Mouse (Mus musculus) lung, embryonic 15.5 days (tissue): ENCODE measurements around the gene Spen. TPM values are rescaled to one million over a fixed set of nuclear protein-coding genes. Genes with fewer than 3 reads are reported as not detected.

Source experiments
- ATAC-seq: fragments of 200-750 bp; cut with Nextera tagmentation; 2 replicates; pipeline ENCODE4 v1.8.0; 2017; ENCODE audit warnings: moderate number of reproducible peaks, borderline replicate concordance; ENCODE audit not compliant: low FRiP score, low TSS enrichment; ENCODE audit errors: extremely low read depth
- H3K27ac ChIP-seq: fragments of 300-500 bp; sonication (generic); 2 replicates; pipeline ENCODE4 v1.5.1; 2015; ENCODE audit warnings: moderate library complexity, mild to moderate bottlenecking, inconsistent platforms
- H3K27me3 ChIP-seq: fragments of 300-500 bp; sonication (generic); 2 replicates; pipeline ENCODE4 v1.6.1; 2015; ENCODE audit warnings: inconsistent platforms
- H3K36me3 ChIP-seq: fragments of 300-500 bp; sonication (generic); 2 replicates; pipeline ENCODE4 v1.6.1; 2015; ENCODE audit warnings: inconsistent platforms
- H3K4me1 ChIP-seq: fragments of 300-500 bp; sonication (generic); 2 replicates; pipeline ENCODE4 v1.6.1; 2015; ENCODE audit warnings: inconsistent platforms
- H3K4me2 ChIP-seq: fragments of 300-500 bp; sonication (generic); 2 replicates; pipeline ENCODE4 v1.6.1; 2015; ENCODE audit warnings: inconsistent platforms, mild to moderate bottlenecking, moderate library complexity
- H3K4me3 ChIP-seq: fragments of 300-500 bp; sonication (generic); 2 replicates; pipeline ENCODE4 v1.5.1; 2015; ENCODE audit warnings: mild to moderate bottlenecking, inconsistent platforms
- H3K9ac ChIP-seq: fragments of 300-500 bp; sonication (generic); 2 replicates; pipeline ENCODE4 v1.6.1; 2015; ENCODE audit warnings: inconsistent platforms
- H3K9me3 ChIP-seq: fragments of 300-500 bp; sonication (generic); 2 replicates; pipeline ENCODE4 v1.6.1; 2016; ENCODE audit warnings: inconsistent platforms
- WGBS: fragments of 180-500 bp; shearing (Covaris S2); methylation state at CpG from one replicate; pipeline ENCODE4 v1.1.7; 2015; 5-methylcytosine and 5-hydroxymethylcytosine counted together
- polyA plus RNA-seq: library from polyadenylated mRNA; unstranded; fragments of >200 nt; fragmentation: Nextera tagmentation; extraction: Ambion mirVana; gene quantifications from 2 replicates; pipeline ENCODE4 v1.2.1, GENCODE M21; 2015

Spen gene
- polyA plus RNA-seq, 1 experiment from 2014 or later = 10.3 TPM

DNA sequence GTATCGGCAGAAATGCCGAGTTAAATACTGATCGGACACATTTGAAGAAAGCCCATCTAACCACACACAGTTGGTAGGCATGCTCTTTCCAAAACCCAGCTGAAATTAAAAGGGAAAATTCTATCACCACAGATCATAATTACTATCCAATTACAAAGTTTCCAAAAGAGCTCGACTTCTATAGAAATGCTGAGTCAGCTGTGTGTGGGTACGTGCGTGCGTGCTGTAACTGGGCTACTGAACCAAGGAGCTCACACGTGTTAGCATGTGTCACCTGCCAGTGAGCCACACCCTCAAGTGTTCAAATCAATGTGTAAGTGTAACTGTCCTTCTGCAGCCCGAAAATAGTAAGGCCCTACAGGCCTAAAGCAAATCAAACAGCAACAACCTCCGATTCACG, 50.8 kb downstream of the Spen start:
- peaks cover 95% of the 10 kb centered on the region for H3K36me3 ChIP-seq
- ATAC-seq = no peak
- no peak overlapping the region for H3K4me2 ChIP-seq
- no peak overlapping the region for H3K27ac ChIP-seq
- no peak overlapping the region for H3K4me3 ChIP-seq
- no peak overlapping the region for H3K9ac ChIP-seq
- H3K9me3 ChIP-seq = no peaks in the 10 kb centered on the region
- H3K4me1 ChIP-seq = no peaks in the 10 kb centered on the region
- H3K27me3 ChIP-seq = no peaks in the 10 kb centered on the region
- 93% methylated on average over 11 of the region's 11 CpGs for WGBS

DNA sequence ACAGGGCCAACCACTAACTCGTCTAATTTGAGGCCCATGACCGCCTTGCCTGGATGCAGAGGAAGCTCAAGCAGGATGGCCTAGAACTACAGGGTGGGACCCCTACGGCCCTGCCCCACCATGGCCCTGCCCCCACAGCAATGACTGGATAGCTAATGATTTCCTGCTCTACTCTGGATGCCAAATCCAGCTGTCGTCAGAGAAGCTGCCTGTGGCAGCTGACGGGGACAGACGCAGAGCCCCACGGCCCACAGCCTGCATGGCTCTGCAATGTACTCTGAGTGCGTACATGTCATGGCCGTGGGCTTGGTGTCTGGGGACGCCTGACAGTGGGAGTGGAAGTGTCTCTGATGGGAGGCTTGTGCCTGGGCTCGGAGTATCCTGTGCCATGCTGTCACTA, 54.3 kb downstream of the Spen start:
- Histone ChIP-seq H3K4me2 (no peak overlapping the region), H3K9me3 (no peaks in the 10 kb centered on the region), H3K27ac (no peak overlapping the region), H3K9ac (no peak overlapping the region), H3K27me3 (no peaks in the 10 kb centered on the region), H3K4me1 (no peaks in the 10 kb centered on the region), H3K36me3 (peaks cover 95% of the 10 kb centered on the region), H3K4me3 (no peak overlapping the region)
- 43% methylated on average over 11 of the region's 11 CpGs for WGBS
- peak; percentile 57; the same call in 1 of the 2 replicates for ATAC-seq

DNA sequence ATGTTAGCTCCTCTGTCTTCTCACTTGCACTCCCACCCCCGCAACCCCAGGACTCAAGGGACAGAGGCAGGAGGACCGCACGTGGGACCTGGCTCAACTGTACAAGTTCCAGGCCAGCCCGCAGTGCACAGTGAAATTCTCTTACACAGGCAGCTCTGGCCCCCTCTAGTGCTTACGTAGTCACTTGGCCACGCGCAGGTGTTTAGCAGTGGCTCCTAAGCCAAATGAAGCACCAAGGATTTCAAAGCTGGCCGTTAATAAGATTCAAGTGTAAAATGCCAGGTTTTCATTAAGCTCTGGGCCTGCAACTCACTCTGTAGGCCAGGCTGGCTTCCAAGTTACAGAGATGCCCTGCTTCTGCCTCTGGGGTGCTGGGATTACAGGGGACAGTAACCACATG, 59.0 kb downstream of the Spen start:
- Histone ChIP-seq H3K4me3 (no peak overlapping the region), H3K36me3 (peaks cover 95% of the 10 kb centered on the region), H3K9me3 (no peaks in the 10 kb centered on the region), H3K4me1 (0 out of 2 replicates have a peak, but pooled peaks cover 3% of the 10 kb centered on the region), H3K27ac (no peak overlapping the region), H3K27me3 (no peaks in the 10 kb centered on the region), H3K4me2 (no peak overlapping the region), H3K9ac (no peak overlapping the region)
- ATAC-seq = no peak
- 92% methylated on average over 8 of the region's 8 CpGs for WGBS

DNA sequence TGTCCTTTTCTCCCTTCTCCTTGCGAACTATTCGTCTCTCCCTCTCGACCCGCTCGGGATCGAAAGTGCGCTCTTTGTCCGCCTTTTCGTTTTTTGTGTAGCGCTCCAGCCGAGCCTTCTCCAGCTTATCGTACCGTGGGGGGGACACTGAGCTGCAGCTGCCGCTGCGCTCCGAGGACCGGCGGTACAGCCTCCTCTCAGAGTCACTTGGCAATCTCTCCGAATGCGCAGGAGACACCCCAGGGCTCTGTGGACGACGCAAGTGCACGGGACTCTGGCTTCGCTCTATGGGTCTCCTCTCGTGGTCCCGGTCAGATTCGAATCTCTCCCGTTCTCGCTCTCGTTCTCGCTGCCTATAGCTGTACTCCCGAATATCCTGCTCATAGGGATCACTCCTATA, 59.6 kb downstream of the Spen start:
- Histone ChIP-seq H3K36me3 (peaks cover 95% of the 10 kb centered on the region), H3K9ac (no peak overlapping the region), H3K27ac (peak overlapping the region; percentile 78), H3K4me1 (0 out of 2 replicates have a peak, but pooled peaks cover 3% of the 10 kb centered on the region), H3K4me2 (no peak overlapping the region), H3K4me3 (no peak overlapping the region), H3K27me3 (no peaks in the 10 kb centered on the region), H3K9me3 (no peaks in the 10 kb centered on the region)
- 93% methylated on average over 32 of the region's 32 CpGs for WGBS
- ATAC-seq = no peak

DNA sequence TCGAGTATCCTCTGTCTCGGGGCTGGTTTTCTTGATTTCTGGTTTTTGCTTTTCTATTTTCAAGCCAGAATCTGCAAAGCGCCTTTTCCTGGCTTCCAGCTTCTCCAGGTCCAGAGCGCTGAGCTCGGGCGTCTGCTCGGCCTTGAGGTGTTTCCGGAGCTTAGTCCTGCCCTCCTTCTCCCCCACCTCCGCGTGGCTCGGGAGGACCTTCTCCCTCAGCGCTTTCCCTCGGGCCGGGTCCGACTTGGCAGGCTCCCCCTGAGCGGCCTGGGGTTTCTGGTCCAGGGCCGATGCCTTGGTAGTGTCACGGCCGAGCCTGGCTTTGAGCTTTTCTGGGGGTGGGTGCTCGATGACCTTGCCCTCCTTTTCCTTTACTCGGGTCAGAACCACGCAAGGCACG, 60.2 kb downstream of the Spen start:
- 85% methylated on average over 23 of the region's 23 CpGs for WGBS
- Histone ChIP-seq H3K27me3 (no peaks in the 10 kb centered on the region), H3K4me2 (no peak overlapping the region), H3K4me1 (0 out of 2 replicates have a peak, but pooled peaks cover 3% of the 10 kb centered on the region), H3K36me3 (peaks cover 96% of the 10 kb centered on the region), H3K27ac (peak overlapping the region; percentile 78), H3K9ac (no peak overlapping the region), H3K4me3 (no peak overlapping the region), H3K9me3 (no peaks in the 10 kb centered on the region)
- ATAC-seq = no peak

DNA sequence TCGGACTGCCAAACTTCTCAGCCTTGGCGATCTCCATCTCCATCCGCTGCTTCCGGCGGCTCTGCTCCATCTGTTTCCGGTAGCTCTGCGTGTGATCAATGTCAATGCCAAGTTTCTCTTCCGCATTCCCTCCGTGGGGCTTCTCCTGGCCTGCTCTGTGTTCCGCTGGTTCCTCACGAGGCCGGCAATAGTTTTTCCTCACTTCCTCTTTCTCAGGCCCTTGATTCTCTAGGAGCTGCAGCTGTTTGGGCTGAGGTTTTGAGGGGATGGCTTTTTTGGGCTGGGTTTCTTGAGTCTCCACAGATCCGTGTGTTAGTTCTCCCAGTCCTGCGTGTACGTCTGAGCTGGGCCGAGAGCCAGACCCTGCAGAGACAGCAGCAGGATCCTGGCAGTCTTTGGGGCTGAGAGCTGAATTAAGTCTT, 60.7 kb downstream of the Spen start:
- Histone ChIP-seq H3K36me3 (peaks cover 96% of the 10 kb centered on the region), H3K9me3 (no peaks in the 10 kb centered on the region), H3K27ac (peak overlapping the region; percentile 78), H3K4me2 (no peak overlapping the region), H3K27me3 (no peaks in the 10 kb centered on the region), H3K4me3 (no peak overlapping the region), H3K4me1 (0 out of 2 replicates have a peak, but pooled peaks cover 3% of the 10 kb centered on the region), H3K9ac (no peak overlapping the region)
- WGBS = 76% methylated on average over 16 of the region's 16 CpGs
- peak; percentile 28; the same call in 1 of the 2 replicates for ATAC-seq

DNA sequence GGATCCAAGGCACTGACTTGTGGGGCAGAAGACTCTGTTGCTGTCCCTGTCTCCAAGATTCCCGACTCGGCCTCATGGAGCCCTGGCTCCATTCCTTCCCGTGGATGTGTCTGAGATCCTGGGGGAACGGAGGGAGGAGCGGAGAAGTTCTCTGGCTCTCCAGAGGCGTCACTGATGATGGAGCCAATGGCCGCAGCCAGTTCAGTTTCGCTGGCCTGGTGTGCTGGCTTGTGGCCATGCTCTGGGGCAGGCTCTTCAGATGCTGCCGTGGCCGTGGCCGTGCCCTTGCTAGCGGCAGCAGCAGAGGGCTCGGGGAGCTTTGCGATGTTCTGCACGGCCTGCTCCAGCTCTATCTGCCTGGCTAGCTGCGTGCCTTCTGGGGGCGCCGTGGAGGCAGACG, 64.0 kb downstream of the Spen start:
- peak; percentile 39; the same call in 1 of the 2 replicates for ATAC-seq
- Histone ChIP-seq H3K4me2 (no peak overlapping the region), H3K27me3 (no peaks in the 10 kb centered on the region), H3K4me1 (0 out of 2 replicates have a peak, but pooled peaks cover 3% of the 10 kb centered on the region), H3K9me3 (no peaks in the 10 kb centered on the region), H3K9ac (no peak overlapping the region), H3K4me3 (no peak overlapping the region), H3K27ac (no peak overlapping the region), H3K36me3 (peaks cover 99% of the 10 kb centered on the region)
- 72% methylated on average over 19 of the region's 19 CpGs for WGBS

DNA sequence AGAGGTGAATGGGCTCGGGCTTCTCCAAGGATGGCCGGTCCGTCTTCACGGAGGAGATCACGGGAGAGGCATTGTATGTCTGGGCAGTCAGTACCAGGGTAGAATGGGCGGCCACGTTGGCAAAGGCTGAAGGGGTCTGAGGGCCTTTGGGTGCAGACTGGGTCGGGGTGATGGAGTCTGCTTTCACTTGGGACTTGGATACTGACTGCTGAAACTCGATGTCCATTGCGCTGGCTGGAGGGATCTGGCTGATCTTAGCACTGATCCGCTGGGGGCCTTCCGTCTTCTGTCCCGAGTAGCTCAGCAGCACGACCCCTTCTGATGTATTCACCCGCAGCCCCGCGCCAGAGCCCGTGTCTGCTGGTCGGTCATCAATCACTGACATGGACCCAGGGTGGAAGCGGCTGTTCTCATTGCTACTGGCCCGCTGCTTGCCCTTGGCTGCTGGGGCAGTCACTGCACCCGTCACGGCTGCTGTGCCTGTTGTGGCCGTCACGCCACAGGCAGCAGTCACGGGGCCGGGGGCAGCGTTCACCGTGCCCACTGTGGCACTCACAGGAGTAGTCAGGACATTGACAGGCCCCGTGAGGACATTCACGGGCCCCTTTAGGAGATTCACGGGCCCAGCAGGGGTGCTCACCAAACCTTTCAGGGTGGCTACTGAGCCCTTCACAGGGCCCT, 65.6 kb downstream of the Spen start:
- Histone ChIP-seq H3K9me3 (no peaks in the 10 kb centered on the region), H3K4me3 (no peak overlapping the region), H3K36me3 (peaks cover 96% of the 10 kb centered on the region), H3K27me3 (no peaks in the 10 kb centered on the region), H3K4me1 (no peaks in the 10 kb centered on the region; the same call in 1 of the 2 replicates), H3K4me2 (no peak overlapping the region), H3K27ac (no peak overlapping the region), H3K9ac (no peak overlapping the region)
- 75% methylated on average over 32 of the region's 32 CpGs for WGBS
- no peak for ATAC-seq

DNA sequence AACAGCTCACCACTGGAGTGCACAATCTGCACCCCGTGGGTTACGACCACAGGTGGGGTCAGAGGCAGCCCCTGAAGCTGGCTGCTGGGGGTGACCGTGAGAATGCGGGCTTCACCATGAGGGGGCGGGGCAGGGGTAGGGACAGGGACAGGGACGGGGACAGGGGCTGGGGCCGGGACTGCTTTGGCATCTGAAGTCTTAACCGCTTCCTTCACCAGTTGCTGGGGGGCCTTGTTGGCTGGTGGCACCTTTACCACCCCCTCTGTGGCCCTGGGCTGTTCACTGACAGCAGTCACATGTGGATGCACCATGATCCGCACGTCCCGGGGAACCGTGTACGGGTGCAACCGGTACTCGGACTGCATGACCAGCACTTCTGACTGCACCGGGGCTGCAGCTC, 66.9 kb downstream of the Spen start:
- Histone ChIP-seq H3K9me3 (no peaks in the 10 kb centered on the region), H3K9ac (no peak overlapping the region), H3K27ac (no peak overlapping the region), H3K4me2 (no peak overlapping the region), H3K4me3 (no peak overlapping the region), H3K36me3 (peaks cover 96% of the 10 kb centered on the region), H3K4me1 (no peaks in the 10 kb centered on the region; the same call in 1 of the 2 replicates), H3K27me3 (no peaks in the 10 kb centered on the region)
- 99% methylated on average over 16 of the region's 16 CpGs for WGBS
- no peak for ATAC-seq

DNA sequence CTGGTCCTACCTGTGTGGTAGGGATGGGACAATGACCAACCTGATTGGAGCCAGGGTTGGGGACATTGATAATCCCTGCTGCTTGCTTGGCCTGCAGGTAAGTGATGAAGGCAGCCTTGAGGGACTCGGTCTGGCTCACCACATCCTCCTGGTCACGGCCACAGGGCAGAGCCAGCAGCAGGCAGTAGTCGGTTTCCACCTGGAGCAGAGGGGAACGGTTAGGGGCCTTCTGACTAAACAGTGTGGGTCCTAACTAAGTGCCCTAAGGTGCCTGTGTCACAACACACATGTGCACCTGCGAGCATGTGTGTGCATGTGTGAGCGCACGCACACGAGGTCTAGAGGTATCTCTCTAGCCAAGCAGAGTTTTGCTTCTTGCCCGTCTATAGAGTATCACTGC, 69.1 kb downstream of the Spen start:
- ATAC-seq = no peak
- 84% methylated on average over 9 of the region's 9 CpGs for WGBS
- no peaks in the 10 kb centered on the region for H3K27me3 ChIP-seq
- no peaks in the 10 kb centered on the region; the same call in 1 of the 2 replicates for H3K4me1 ChIP-seq
- no peaks in the 10 kb centered on the region for H3K9me3 ChIP-seq
- no peak overlapping the region for H3K27ac ChIP-seq
- peaks cover 97% of the 10 kb centered on the region for H3K36me3 ChIP-seq
- H3K4me3 ChIP-seq = no peak overlapping the region
- H3K4me2 ChIP-seq = no peak overlapping the region
- no peak overlapping the region for H3K9ac ChIP-seq

DNA sequence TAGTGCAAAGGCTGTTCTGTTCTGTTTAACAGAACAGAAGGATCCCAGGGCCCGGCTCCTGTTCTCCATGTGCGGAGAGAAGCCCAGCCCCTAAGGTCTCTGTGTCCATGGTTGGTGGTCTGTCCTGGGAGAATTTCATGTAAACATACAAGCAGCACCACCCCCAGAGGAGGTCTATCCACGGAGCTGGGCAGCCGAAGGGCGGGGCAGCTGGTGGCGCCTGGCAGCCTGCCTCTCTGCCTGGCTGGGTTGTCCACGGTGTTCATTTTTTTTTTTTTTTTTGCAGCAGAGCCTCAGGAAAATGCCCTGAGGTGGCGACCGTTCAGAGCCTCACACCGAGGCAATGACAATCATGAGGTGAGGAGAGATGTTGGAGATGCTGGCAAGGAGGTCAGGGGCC, 69.8 kb downstream of the Spen start:
- Histone ChIP-seq H3K27me3 (no peaks in the 10 kb centered on the region), H3K27ac (no peak overlapping the region), H3K4me2 (no peak overlapping the region), H3K36me3 (peaks cover 97% of the 10 kb centered on the region), H3K9me3 (no peaks in the 10 kb centered on the region), H3K4me3 (no peak overlapping the region), H3K9ac (no peak overlapping the region), H3K4me1 (no peaks in the 10 kb centered on the region; the same call in 1 of the 2 replicates)
- ATAC-seq = no peak
- 37% methylated on average over 10 of the region's 10 CpGs for WGBS

DNA sequence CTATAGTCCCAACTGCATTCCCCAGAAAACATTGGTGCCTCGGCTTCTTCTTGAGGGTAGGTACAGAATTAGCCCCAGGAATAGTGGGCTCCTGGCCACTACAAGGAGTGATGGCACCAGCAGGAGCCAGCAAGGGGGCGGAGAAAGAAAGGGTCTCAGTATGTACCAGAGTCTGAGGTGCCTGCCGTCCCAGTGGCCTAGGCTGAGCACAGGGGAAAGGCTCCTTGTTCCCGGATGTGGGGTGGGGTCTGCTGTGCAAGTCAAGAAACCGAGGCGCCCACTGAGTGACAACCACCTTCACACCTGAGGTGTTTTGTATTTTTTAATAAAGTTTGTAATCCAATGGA, 70.8 kb downstream of the Spen start:
- Histone ChIP-seq H3K9me3 (no peaks in the 10 kb centered on the region), H3K36me3 (peaks cover 93% of the 10 kb centered on the region), H3K27me3 (no peaks in the 10 kb centered on the region), H3K9ac (no peak overlapping the region), H3K4me1 (no peaks in the 10 kb centered on the region; the same call in 1 of the 2 replicates), H3K4me2 (no peak overlapping the region), H3K27ac (no peak overlapping the region), H3K4me3 (no peak overlapping the region)
- no peak for ATAC-seq
- WGBS = 81% methylated on average over 6 of the region's 6 CpGs
